Mouse (Mus musculus) heart, postnatal 0 days (tissue): ENCODE data around the gene Olfr111.

Source experiments
- CTCF ChIP-seq: IDR thresholded peaks from 2 replicates; pipeline ENCODE4 v1.5.1; 2016; ENCODE audit warnings: antibody characterized with exemption, control low read depth, low read depth
- EP300 ChIP-seq: IDR thresholded peaks from 2 replicates; pipeline ENCODE4 v1.6.1; 2016; ENCODE audit warnings: antibody characterized with exemption, low read depth

DNA sequence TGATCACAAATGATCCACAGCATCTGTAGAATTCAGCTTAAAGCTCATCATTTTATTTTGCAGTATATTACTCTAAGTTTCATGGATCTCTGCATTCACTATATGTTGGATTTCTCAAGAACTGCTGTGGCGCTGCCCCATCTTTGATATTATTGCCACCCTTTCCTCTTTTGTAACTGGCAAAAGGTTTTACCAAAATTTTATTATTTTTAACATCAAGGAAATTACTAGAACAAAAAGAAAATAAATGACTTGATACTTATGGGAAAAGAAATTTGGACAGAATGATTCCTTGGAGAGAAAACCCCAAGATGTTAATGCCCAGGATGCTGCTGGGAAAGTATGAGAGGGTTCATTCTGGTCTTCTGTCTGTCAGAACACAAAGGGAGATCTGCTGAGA lies 49.2 kb upstream of the Olfr111 start, which contains the start of gene Olfr109:
- TF ChIP-seq CTCF, result no peak
- no peak for TF ChIP-seq EP300
